Mouse (Mus musculus): Measurements from ENCODE around the gene Chst11. TPM values are rescaled to one million over a fixed set of nuclear protein-coding genes. Genes with fewer than 3 reads are reported as not detected.

Gene Chst11
- polyA plus RNA-seq, 1 experiment, result 6.1 TPM

GRCm38 (mm10) chr10:83212618-83213017 is 227.3 kb downstream of the Chst11 start:
- no peak for DNase-seq (ENCODE audit: low spot score)

- DNase-seq (ENCODE audit: low spot score), result no peak
These were observed 230.3 kb downstream of the Chst11 start for GRCm38 (mm10) chr10:83215559-83215958.

GRCm38 (mm10) chr10:83217256-83217655 is 232.0 kb downstream of the Chst11 start:
- DNase-seq (ENCODE audit: low spot score), result no peak

- no peak for DNase-seq (ENCODE audit: low spot score)
These were observed 233.5 kb downstream of the Chst11 start for GRCm38 (mm10) chr10:83218778-83219177.

GRCm38 (mm10) chr10:83219729-83220128 is 234.4 kb downstream of the Chst11 start:
- DNase-seq (ENCODE audit: low spot score), result no peak

GRCm38 (mm10) chr10:83220217-83220616 is 234.9 kb downstream of the Chst11 start:
- DNase-seq (ENCODE audit: low spot score), result no peak

GRCm38 (mm10) chr10:83220847-83221246 is 235.5 kb downstream of the Chst11 start:
- no peak for DNase-seq (ENCODE audit: low spot score)

GRCm38 (mm10) chr10:83224999-83225398 is 239.7 kb downstream of the Chst11 start:
- DNase-seq (ENCODE audit: low spot score), result no peak

GRCm38 (mm10) chr10:83228626-83229025 is 243.3 kb downstream of the Chst11 start:
- DNase-seq (ENCODE audit: low spot score), result no peak

GRCm38 (mm10) chr10:83233967-83234366 is 248.7 kb downstream of the Chst11 start:
- no peak for DNase-seq (ENCODE audit: low spot score)

GRCm38 (mm10) chr10:83234391-83234790 is 249.1 kb downstream of the Chst11 start:
- DNase-seq (ENCODE audit: low spot score), result no peak

GRCm38 (mm10) chr10:83242106-83242686 is 256.9 kb downstream of the Chst11 start:
- DNase-seq (ENCODE audit: low spot score), result no peak

GRCm38 (mm10) chr10:83244131-83244530 is 258.8 kb downstream of the Chst11 start:
- DNase-seq (ENCODE audit: low spot score), result no peak

Other genes starting within 250 kb of the Chst11 start
- 23.2 and 24.1 TPM in 2 replicates for gene Nfyb, start 221.4 kb upstream of the Chst11 start, polyA plus RNA-seq (2012; rRNA removed)
- 53.3 and 59.4 TPM in 2 replicates for gene Txnrd1, start 151.5 kb upstream of the Chst11 start, polyA plus RNA-seq (2012; rRNA removed)
- gene Eid3, start 118.9 kb upstream of the Chst11 start, polyA plus RNA-seq (2012; rRNA removed), result 0.22 and 0.77 TPM in 2 replicates